Mouse (Mus musculus) forebrain, postnatal 0 days (tissue): ENCODE results near the gene Uspl1. TPM values are rescaled to one million over a fixed set of nuclear protein-coding genes. Genes with fewer than 3 reads are reported as not detected.

Source experiments
- ATAC-seq: fragments of 200-750 bp; cut with Nextera tagmentation; 2 replicates; pipeline ENCODE4 v1.8.0; 2017; ENCODE audit warnings: mild to moderate bottlenecking, moderate library complexity
- DNase-seq: peaks from one replicate; pipeline ENCODE4 v3.0.0-alpha.2; 2015
- H3K27ac ChIP-seq: fragments of 300-500 bp; sonication (generic); 2 replicates; pipeline ENCODE4 v1.5.1; 2014; ENCODE audit warnings: low read depth, mild to moderate bottlenecking, antibody characterized with exemption, low read length, moderate library complexity, mixed read lengths
- H3K27me3 ChIP-seq: fragments of 300-500 bp; sonication (generic); 2 replicates; pipeline ENCODE4 v1.6.1; 2014; ENCODE audit warnings: mild to moderate bottlenecking, low read length, mixed read lengths; ENCODE audit not compliant: insufficient read depth
- H3K36me3 ChIP-seq: fragments of 300-500 bp; sonication (generic); 2 replicates; pipeline ENCODE4 v1.6.1; 2014; ENCODE audit warnings: mild to moderate bottlenecking, moderate library complexity; ENCODE audit not compliant: insufficient read depth
- H3K4me1 ChIP-seq: fragments of 300-500 bp; sonication (generic); 2 replicates; pipeline ENCODE4 v1.6.1; 2014; ENCODE audit warnings: antibody characterized with exemption; ENCODE audit not compliant: insufficient read depth
- H3K4me2 ChIP-seq: fragments of 300-500 bp; sonication (generic); 2 replicates; pipeline ENCODE4 v1.6.1; 2014; ENCODE audit warnings: low read depth, mild to moderate bottlenecking, moderate library complexity
- H3K4me3 ChIP-seq: fragments of 300-500 bp; sonication (generic); 2 replicates; pipeline ENCODE4 v1.5.1; 2014; ENCODE audit warnings: low read depth, low read length, mixed read lengths
- H3K9ac ChIP-seq: fragments of 300-500 bp; sonication (generic); 2 replicates; pipeline ENCODE4 v1.6.1; 2014; ENCODE audit warnings: mild to moderate bottlenecking
- H3K9me3 ChIP-seq: fragments of 300-500 bp; sonication (generic); 2 replicates; pipeline ENCODE4 v1.6.1; 2016; ENCODE audit warnings: low read length
- CTCF ChIP-seq: sonication (generic); IDR thresholded peaks from 2 replicates; pipeline ENCODE4 v1.5.1; 2016; ENCODE audit warnings: antibody characterized with exemption, control low read depth, low read depth
- WGBS: fragments of 180-500 bp; shearing (Covaris S2); extraction: QIAGEN DNeasy Blood & Tissue Kit; methylation state at CpG from one replicate; pipeline ENCODE4 v1.1.7; 2014; 5-methylcytosine and 5-hydroxymethylcytosine counted together
- polyA plus RNA-seq: library from polyadenylated mRNA; unstranded; fragments of >200 nt; fragmentation: Nextera tagmentation; extraction: Ambion mirVana; gene quantifications from 2 replicates; pipeline ENCODE4 v1.2.1, GENCODE M21; 2015
- total RNA-seq: library from RNA; depleted of rRNA; stranded (reverse); fragments of >200 nt; gene quantifications from 2 replicates; pipeline ENCODE4 v1.2.3, GENCODE M21; 2014

Uspl1 gene
- total and polyA plus RNA-seq, 2 experiments from 2014 or later = 41.8 to 61.3 TPM

- no peak for TF ChIP-seq CTCF
- WGBS = 59% methylated on average over 12 of the region's 12 CpGs
- no peak overlapping the region for H3K27ac ChIP-seq
Observed at GRCm38 (mm10) chr5:149152774-149153155, 31.4 kb upstream of the Uspl1 start.

GRCm38 (mm10) chr5:149156886-149157563 lies 27.1 kb upstream of the Uspl1 start:
- ATAC-seq (no peak), DNase-seq (no peak)
- TF ChIP-seq CTCF = no peak
- 93% methylated on average over 18 of the region's 18 CpGs for WGBS
- H3K36me3 ChIP-seq = no peaks in the 10 kb centered on the region
- H3K9ac ChIP-seq = no peak overlapping the region
- H3K27ac ChIP-seq = no peak overlapping the region
- H3K4me2 ChIP-seq = no peak overlapping the region
- no peaks in the 10 kb centered on the region for H3K27me3 ChIP-seq
- H3K4me1 ChIP-seq = no peaks in the 10 kb centered on the region
- H3K9me3 ChIP-seq = no peaks in the 10 kb centered on the region
- no peak overlapping the region for H3K4me3 ChIP-seq

More at GRCm38 (mm10) chr5:149152774-149153155, 31.4 kb upstream of the Uspl1 start:
- Histone ChIP-seq H3K36me3 (no peaks in the 10 kb centered on the region), H3K4me1 (no peaks in the 10 kb centered on the region), H3K9ac (no peak overlapping the region), H3K27me3 (no peaks in the 10 kb centered on the region), H3K4me3 (no peak overlapping the region), H3K4me2 (no peak overlapping the region), H3K9me3 (no peaks in the 10 kb centered on the region)
- no peak for DNase-seq
- ATAC-seq = no peak

GRCm38 (mm10) chr5:149159021-149159420 lies 25.1 kb upstream of the Uspl1 start:
- 90% methylated on average over 6 of the region's 6 CpGs for WGBS
- no peak for TF ChIP-seq CTCF
- ATAC-seq (no peak), DNase-seq (no peak)
- Histone ChIP-seq H3K27me3 (no peaks in the 10 kb centered on the region), H3K36me3 (no peaks in the 10 kb centered on the region), H3K4me2 (no peak overlapping the region), H3K9me3 (no peaks in the 10 kb centered on the region), H3K4me3 (no peak overlapping the region), H3K27ac (no peak overlapping the region), H3K9ac (no peak overlapping the region), H3K4me1 (no peaks in the 10 kb centered on the region)

DNA sequence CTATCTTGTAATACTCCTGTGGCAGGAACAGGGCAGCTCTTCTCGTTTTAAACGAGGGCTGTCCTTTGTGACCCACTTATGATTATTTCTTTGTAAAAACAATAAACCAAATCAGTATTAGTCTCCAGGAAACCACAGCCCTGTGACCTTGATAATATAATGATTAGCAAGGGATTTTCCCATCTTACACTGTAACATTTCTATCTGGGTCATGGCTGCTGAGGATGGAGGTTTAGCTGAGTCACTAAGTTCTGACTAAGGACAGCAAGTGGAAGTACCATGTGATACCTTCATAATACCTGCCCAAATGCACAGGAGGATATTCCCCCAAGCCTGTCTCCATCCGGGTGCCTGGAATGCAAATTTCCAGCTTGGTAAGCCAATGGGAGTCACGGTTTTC lies 23.7 kb upstream of the Uspl1 start:
- DNase-seq (no peak), ATAC-seq (no peak)
- no peaks in the 10 kb centered on the region for H3K4me1 ChIP-seq
- no peaks in the 10 kb centered on the region for H3K27me3 ChIP-seq
- H3K27ac ChIP-seq = no peak overlapping the region
- 78% methylated on average over 4 of the region's 4 CpGs for WGBS
- H3K36me3 ChIP-seq = no peaks in the 10 kb centered on the region
- TF ChIP-seq CTCF = no peak
- no peak overlapping the region for H3K9ac ChIP-seq
- H3K4me2 ChIP-seq = no peak overlapping the region
- H3K9me3 ChIP-seq = no peaks in the 10 kb centered on the region
- H3K4me3 ChIP-seq = no peak overlapping the region

DNA sequence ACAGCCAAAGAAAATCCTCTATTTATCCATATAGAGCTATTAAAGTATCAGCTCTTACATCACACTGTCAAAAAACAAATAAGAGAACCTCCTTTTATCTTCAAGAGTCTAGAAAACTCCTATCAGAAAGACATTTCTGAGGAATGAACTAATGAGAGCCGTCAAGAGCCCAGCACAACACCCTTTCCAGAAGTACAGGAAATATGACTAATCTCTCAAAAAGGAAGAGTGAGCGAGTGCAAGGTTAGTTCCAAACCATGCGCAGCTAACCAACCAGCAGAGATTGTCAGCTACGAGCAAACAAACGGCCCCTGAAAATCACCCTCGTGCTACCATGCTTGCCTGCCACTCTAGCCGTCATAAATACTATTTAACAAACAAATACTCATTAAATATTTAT lies 21.3 kb upstream of the Uspl1 start:
- no peak overlapping the region for H3K9ac ChIP-seq
- no peaks in the 10 kb centered on the region for H3K36me3 ChIP-seq
- WGBS = 73% methylated on average over 7 of the region's 7 CpGs
- DNase-seq (no peak), ATAC-seq (no peak)
- no peaks in the 10 kb centered on the region for H3K9me3 ChIP-seq
- H3K4me3 ChIP-seq = no peak overlapping the region
- H3K27me3 ChIP-seq = no peaks in the 10 kb centered on the region
- H3K27ac ChIP-seq = no peak overlapping the region
- H3K4me1 ChIP-seq = no peaks in the 10 kb centered on the region
- TF ChIP-seq CTCF = no peak
- no peak overlapping the region for H3K4me2 ChIP-seq

DNA sequence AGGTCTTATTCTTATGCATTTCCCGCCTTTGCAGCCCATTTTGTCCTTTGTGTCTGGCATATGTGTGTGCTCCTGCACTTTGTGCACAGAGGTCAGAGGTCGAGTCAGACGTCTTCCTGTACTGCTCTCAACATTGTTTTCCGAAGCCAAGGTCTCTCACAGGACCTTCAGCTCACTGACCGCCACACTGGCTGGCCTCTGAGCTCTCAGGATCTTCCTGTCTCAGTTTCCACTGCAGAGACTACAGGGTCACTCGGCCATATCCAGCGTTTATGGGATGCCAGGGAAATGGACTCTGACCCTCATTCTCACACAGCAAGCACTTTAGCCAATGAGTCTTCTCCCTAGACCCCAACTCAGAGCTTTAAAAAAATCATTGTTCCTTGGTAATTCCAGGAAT lies 19.3 kb upstream of the Uspl1 start:
- H3K27ac ChIP-seq = no peak overlapping the region
- no peak overlapping the region for H3K4me3 ChIP-seq
- no peaks in the 10 kb centered on the region for H3K27me3 ChIP-seq
- no peaks in the 10 kb centered on the region for H3K4me1 ChIP-seq
- TF ChIP-seq CTCF = no peak
- H3K9me3 ChIP-seq = no peaks in the 10 kb centered on the region
- no peak overlapping the region for H3K9ac ChIP-seq
- DNase-seq (no peak), ATAC-seq (no peak)
- H3K36me3 ChIP-seq = no peaks in the 10 kb centered on the region
- H3K4me2 ChIP-seq = no peak overlapping the region
- WGBS = 72% methylated on average over 7 of the region's 7 CpGs

- no peaks in the 10 kb centered on the region for H3K4me1 ChIP-seq
- H3K36me3 ChIP-seq = no peaks in the 10 kb centered on the region
- no peak for TF ChIP-seq CTCF
- ATAC-seq = no peak
- 95% methylated on average over 10 of the region's 10 CpGs for WGBS
- no peak overlapping the region for H3K4me3 ChIP-seq
- H3K9ac ChIP-seq = no peak overlapping the region
- H3K27me3 ChIP-seq = no peaks in the 10 kb centered on the region
- H3K27ac ChIP-seq = no peak overlapping the region
- no peak overlapping the region for H3K4me2 ChIP-seq
- H3K9me3 ChIP-seq = no peaks in the 10 kb centered on the region
- DNase-seq = no peak
Observed at GRCm38 (mm10) chr5:149166011-149166410, 18.1 kb upstream of the Uspl1 start.
